Mouse (Mus musculus): Measurements from ENCODE around the gene Nif3l1.

DNA sequence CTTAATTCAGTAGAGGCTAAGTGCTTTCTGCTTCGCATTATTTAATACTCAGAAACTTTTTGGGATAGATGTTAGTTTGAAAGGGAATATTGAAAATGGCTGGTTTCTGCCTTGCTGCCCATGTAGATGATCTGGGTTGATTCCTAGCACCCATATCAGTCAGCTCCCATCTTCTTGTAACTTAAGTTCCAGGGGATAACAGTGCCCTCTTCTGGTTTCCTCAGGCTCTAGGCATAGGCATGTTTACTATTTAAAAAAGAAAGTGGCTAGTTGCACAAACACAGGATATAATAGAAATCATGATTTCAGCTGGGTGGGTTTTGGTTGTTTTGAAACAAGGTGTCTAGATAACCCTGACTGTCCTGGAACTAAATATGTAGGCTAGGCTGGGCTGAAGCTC, 48.8 kb upstream of the Nif3l1 start:
- no peak for TF ChIP-seq POLR2A (IDR thresholded peaks at IDR 0.05; ENCODE audit: low read depth, low read length)
- no peak for TF ChIP-seq CTCF (IDR thresholded peaks at IDR 0.05; ENCODE audit: borderline replicate concordance, insufficient read depth, low read length)
